Mouse (Mus musculus) spleen, postnatal 4 days (tissue): ENCODE results near the gene Prkce.

Experiments used
- DNase-seq, 2 experiments: peaks; one replicate each; pipeline ENCODE4 v3.0.0; 2022; ENCODE audit warnings: low spot score in 2 of 2

Gene Prkce

GRCm38 (mm10) chr17:86300774-86301595 is 133.4 kb downstream of the Prkce start:
- peak; percentile 56 to 72 for DNase-seq

DNA sequence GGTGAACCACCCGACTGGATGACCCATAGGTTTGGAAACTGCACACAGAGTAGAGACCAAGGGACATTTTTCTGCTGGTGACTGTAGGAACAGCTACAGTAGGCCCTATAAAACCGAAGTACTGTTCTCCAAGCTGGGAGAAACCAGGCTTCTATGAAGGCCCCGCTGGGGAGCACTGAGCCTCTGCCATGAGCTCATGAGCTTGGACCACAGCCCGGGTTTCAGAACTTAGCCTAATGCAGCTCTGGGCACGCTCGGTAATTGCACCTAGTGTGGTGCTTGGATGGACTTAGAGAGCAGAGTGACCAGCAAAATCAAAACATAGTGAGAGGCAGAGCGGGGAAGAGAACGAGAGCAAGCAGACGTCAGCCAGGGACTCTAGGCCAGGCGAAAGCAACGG is 134.7 kb downstream of the Prkce start:
- DNase-seq: no peak

- DNase-seq: no peak
These were observed 135.3 kb downstream of the Prkce start for GRCm38 (mm10) chr17:86302861-86303331.

DNA sequence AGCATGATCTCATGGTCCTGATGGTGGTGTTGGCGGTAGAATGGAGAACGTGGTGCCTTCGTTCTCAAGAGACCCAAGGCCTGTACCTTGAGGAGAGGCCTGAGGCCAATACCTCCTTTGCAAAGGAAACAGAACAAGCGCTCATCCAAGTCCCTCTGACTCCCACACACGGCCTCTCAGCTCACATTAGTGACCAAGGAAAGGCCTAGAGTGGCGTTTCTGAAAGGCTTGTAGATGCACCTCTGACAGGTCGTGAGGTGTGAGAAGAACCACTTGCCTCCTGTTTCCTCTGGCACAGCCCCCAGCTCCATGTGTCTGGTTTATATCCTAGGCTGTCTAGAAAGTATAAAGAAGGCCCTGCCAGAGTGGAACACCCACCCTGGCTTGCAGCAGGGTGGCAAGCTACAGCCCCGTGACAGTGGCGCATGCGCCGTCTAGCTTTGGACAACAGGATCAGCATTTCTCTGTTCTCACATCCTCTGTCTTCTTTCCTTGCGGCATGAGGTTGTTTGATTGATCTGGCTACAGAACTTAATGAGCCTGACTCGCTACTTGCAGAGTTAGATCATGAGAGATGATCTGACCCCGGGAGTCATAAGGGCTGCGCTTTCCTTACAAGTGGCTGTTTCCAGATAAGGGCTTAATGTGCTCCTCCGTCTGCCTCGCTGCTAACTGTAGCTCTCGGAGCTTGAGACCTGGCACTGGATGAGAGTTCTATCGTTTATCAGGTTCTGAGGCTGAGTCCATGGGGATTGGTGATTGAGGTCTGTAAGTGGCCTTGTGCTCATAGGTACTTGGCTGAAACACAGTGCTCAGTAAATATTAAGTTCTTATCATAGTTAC is 136.0 kb downstream of the Prkce start:
- DNase-seq: no peak

DNA sequence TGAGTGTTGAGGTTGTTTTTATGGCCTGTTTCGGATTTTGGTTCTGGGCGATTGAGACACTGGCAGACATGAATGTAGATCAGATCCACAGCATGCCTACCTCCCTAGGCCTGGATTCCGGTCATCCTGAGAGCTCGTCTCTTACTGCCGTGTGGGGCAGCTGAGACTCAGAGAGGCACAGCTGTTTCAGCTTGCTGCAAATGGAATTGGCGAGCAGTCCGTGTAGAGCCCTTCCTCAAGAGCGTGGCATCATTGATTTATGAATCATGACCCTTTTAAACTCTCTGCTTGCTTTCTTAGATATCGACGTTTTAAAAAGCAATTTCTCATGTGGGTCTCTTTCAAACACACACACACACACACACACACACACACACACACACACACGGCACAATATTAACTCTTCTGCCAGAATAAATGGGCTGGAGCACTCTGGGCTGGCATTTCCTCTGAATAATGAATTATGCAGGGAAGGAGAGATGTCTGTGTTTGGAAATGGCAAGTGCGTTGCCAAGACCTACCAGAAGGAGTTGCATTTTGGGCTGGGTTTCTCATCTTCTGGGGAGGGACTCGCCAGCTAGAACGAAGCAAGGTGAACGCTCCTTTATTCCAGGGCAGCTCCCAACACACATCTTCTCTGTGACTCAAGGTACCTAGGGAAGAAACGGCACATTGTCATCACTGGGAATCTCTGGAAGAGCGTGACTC is 137.5 kb downstream of the Prkce start:
- DNase-seq: no peak

DNA sequence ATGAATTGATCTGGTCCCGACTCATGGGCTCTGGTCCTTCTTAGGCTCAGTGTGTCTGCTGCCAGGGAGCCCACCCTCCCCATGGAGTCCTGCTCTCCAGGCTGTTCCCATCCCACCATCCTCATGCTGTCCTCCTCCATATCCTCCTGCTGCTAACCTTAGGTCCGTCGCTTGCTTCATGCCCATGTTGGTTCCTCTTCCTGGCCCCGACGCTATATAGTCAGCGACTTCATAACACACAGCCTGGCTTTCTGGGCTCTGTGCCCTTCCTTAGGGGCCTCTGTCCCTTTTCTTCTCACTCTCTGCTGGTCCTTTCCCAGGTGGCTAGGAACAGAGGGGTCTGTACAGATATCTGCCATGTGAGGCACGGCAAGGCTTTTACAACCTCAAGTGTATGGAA is 138.6 kb downstream of the Prkce start:
- DNase-seq: no peak

- DNase-seq: peak; percentile 75 to 77
These were observed 146.0 kb downstream of the Prkce start for GRCm38 (mm10) chr17:86313413-86314139.

DNA sequence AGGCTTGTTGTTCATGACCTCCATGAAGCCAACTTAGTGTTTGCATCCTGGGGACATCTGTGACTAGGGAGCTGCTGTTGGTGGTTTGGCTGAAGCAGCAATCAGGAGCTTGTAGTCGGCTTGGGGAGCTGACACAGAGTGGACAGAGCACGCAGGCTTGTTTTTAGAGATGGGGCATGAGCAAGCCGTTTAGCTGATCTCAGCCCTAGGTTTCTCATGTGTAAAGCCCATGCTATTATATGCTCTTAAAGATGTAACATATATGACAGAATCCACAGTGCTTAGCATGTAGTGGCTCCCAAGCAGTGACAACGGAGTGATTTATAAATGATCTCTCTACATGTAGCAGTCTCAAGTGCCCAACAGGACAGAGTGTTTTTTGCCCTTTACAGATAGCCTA is 148.3 kb downstream of the Prkce start:
- no peak for DNase-seq

DNA sequence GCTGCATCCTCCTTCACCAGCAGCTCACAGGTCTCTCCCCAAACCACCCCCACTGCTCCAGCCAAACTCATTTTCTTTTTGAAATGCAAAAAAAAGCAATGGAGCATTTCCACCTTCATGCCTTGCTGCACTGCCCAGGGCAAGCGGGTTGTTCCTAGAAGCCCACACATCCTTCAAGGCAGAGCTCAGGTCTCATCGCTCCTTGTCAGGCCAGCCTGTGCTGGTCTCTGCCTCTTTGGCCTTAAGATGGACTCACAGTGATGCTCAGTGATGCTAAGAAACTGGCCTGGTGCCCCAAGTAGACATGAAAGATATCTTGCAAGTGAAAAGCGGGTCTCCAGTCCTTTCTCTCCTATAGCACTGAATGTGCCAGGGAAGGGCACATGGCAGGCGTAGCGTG is 149.2 kb downstream of the Prkce start:
- DNase-seq: no peak

- no peak for DNase-seq
These were observed 149.6 kb downstream of the Prkce start for GRCm38 (mm10) chr17:86317197-86317596.

DNA sequence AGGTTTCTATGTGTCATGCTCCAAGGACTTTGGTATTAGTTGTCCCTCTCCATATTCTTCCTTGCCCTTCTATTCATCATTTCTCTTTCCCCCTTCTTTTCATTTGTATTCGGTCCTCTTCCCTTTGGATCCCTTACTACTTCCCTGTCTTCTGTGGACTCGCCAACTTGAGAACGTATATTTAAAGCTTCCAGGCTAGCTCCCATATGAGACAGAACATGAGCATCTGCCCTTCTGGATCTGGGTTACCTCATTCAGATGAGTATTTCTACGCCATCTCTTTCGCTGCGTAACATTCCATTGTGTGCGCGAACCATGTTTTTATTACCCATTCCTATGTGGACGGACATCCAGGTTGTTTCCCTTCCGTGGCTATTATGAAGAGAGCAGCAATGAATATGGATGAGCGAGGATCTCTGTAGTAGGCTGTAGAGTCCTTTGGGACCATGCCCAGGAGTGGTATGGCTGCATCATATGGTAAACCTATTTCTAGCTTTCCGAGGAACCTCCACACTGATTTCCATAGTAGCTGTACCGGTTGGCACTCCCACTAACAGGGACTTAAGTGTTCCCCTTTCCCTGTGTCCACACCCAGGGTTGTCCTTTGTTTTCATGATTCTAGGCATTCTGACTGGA is 152.5 kb downstream of the Prkce start:
- no peak for DNase-seq

GRCm38 (mm10) chr17:86322840-86323239 is 155.3 kb downstream of the Prkce start:
- no peak for DNase-seq

DNA sequence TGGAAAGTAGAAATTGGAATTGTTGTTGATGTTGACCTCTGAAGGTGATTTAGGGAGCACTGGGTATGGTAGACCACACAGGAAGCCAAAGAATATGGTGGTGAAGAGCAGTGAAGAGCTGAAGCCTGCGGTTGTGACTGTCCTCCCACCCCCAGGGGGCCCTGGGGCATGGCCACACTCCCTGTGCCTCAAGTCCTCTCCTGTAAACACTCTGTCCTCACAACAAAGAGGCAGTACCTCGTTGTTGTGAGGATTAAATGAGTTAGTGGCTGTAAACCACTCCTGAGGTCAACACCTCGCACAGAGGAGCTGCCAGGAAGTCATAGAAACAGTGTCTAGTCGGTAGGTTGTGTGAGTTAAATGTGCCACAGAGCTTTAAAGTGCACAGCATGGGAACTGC is 155.7 kb downstream of the Prkce start:
- DNase-seq: no peak

DNA sequence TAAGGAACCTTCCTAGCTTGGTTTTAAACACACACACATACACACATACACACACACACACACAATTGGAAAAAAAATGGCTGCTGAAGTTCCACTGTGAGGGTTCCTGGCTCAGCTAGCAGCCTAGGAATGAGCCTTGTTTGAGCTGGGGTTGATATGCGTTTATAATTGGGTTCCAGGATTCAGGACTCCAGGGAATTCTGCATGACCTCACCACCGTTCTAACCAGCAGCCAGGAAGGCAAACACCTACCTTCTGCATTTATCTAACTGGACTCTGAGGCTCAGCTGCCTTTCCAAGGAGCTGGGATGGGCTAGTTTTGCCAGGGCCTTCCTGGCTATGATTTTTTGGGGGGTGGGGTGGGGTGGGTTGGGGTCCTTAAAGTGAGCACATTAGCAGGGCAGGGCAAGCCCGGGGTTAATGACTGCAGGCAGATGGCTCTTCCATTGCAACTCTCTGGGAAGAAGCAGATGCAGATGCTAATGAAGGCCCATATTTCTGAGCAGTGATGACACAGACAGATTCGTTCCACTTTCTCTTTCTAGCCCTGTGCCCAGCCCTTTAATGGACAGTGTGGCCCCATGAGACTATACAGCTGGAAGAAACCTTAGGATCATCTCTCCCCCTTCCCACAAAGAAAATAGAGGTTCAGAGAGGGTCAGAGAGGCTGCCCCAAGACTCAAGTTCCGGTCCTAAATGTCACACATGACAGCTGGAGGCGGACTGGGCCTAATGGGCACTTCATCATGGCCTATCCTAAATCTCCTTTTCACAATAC is 156.5 kb downstream of the Prkce start:
- no peak for DNase-seq

- DNase-seq: no peak
These were observed 157.2 kb downstream of the Prkce start for GRCm38 (mm10) chr17:86324756-86325155.

DNA sequence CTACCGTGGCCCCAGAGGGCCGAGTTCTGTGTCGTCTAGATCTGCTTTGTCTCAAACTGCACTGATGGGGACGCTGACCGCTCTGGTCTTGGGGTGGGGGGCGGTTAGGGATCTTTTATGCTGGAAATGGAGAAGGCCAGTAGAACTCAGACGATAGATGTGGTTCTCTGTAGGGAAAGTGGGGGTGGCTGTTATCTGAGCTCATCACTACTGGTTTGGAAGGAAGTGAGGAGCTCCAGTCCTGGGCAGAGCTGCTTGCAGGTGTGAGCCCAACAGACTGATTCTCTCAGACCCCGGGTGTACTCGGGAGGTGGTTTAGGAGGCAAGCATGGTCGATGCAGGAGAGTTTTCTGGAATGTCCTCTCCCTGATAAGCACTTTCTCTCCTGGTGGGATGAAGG is 157.7 kb downstream of the Prkce start:
- DNase-seq: no peak

- DNase-seq: no peak
These were observed 160.4 kb downstream of the Prkce start for GRCm38 (mm10) chr17:86327958-86328357.

GRCm38 (mm10) chr17:86329273-86330075 is 161.9 kb downstream of the Prkce start:
- no peak for DNase-seq
